Mouse (Mus musculus) cortical plate, adult 2 months (tissue): ENCODE data around the gene Rpl9-ps6. TPM values are rescaled to one million over a fixed set of nuclear protein-coding genes. Genes with fewer than 3 reads are reported as not detected.
"Not testable (repeated sequence)": the region's sequence is repeated elsewhere in the genome, so short reads cannot be mapped to it uniquely, and the experiment has no call there.

Source experiments
- H3K27ac ChIP-seq: fragments of 200-500 bp; 2 replicates; pipeline ENCODE4 v1.5.1; 2012; ENCODE audit warnings: low read length, control low read depth, inconsistent platforms; ENCODE audit not compliant: insufficient read depth
- H3K4me1 ChIP-seq: fragments of 200-500 bp; 2 replicates; pipeline ENCODE4 v1.6.1; 2011; ENCODE audit warnings: low read length; ENCODE audit not compliant: control insufficient read depth, insufficient read depth
- H3K4me3 ChIP-seq: fragments of 200-500 bp; 2 replicates; pipeline ENCODE4 v1.5.1; 2011; ENCODE audit warnings: mild to moderate bottlenecking, low read length, control low read depth; ENCODE audit not compliant: insufficient read depth
- CTCF ChIP-seq: fragments of 200-500 bp; IDR thresholded peaks from 2 replicates; pipeline ENCODE4 v1.5.1; 2011; ENCODE audit warnings: mild to moderate bottlenecking, control low read depth, low read length; ENCODE audit not compliant: insufficient read depth; ENCODE audit errors: extremely low read depth
- POLR2A ChIP-seq: fragments of 200-500 bp; IDR thresholded peaks from 2 replicates; pipeline ENCODE4 v1.6.1; 2011; ENCODE audit warnings: mild to moderate bottlenecking, low read length, control low read depth; ENCODE audit not compliant: insufficient read depth; ENCODE audit errors: extremely low read depth
- polyA plus RNA-seq: library from polyadenylated mRNA; depleted of rRNA; stranded (reverse); fragments of >200 nt; gene quantifications from 2 replicates; pipeline ENCODE4 v1.2.3, GENCODE M21; 2012

Rpl9-ps6 gene
- polyA plus RNA-seq, 1 experiment: 46.1 TPM

- no peak overlapping the region for H3K27ac ChIP-seq
- TF ChIP-seq CTCF (no peak), POLR2A (no peak)
- H3K4me1 ChIP-seq: peaks cover 1% of the 10 kb centered on the region; the same call in 1 of the 2 replicates
- H3K4me3 ChIP-seq: no peak overlapping the region
These were observed 28.7 kb upstream of the Rpl9-ps6 start for GRCm38 (mm10) chr19:32495034-32495433.

GRCm38 (mm10) chr19:32494611-32495010, 28.2 kb upstream of the Rpl9-ps6 start:
- H3K27ac ChIP-seq: no peak overlapping the region
- no peak overlapping the region for H3K4me3 ChIP-seq
- peaks cover 1% of the 10 kb centered on the region; the same call in 1 of the 2 replicates for H3K4me1 ChIP-seq
- no peak for TF ChIP-seq CTCF
- no peak for TF ChIP-seq POLR2A

GRCm38 (mm10) chr19:32493471-32493870, 27.1 kb upstream of the Rpl9-ps6 start:
- no peak overlapping the region for H3K27ac ChIP-seq
- H3K4me1 ChIP-seq: peaks cover 1% of the 10 kb centered on the region; the same call in 1 of the 2 replicates
- H3K4me3 ChIP-seq: no peak overlapping the region
- TF ChIP-seq CTCF: no peak
- no peak for TF ChIP-seq POLR2A

GRCm38 (mm10) chr19:32492981-32493380, 26.6 kb upstream of the Rpl9-ps6 start:
- TF ChIP-seq CTCF (no peak), POLR2A (no peak)
- no peak overlapping the region for H3K27ac ChIP-seq
- no peak overlapping the region for H3K4me3 ChIP-seq
- peaks cover 1% of the 10 kb centered on the region; the same call in 1 of the 2 replicates for H3K4me1 ChIP-seq

- H3K4me1 ChIP-seq: peaks cover 1% of the 10 kb centered on the region; the same call in 1 of the 2 replicates
- H3K4me3 ChIP-seq: no peak overlapping the region
- H3K27ac ChIP-seq: no peak overlapping the region
- TF ChIP-seq POLR2A: no peak
- TF ChIP-seq CTCF: no peak
These were observed 26.0 kb upstream of the Rpl9-ps6 start for GRCm38 (mm10) chr19:32492339-32492738.

GRCm38 (mm10) chr19:32490976-32491375, 24.6 kb upstream of the Rpl9-ps6 start:
- Histone ChIP-seq H3K4me3 (no peak overlapping the region), H3K4me1 (peaks cover 1% of the 10 kb centered on the region; the same call in 1 of the 2 replicates), H3K27ac (no peak overlapping the region)
- TF ChIP-seq POLR2A (no peak), CTCF (no peak)

- H3K4me1 ChIP-seq: peaks cover 1% of the 10 kb centered on the region; the same call in 1 of the 2 replicates
- H3K27ac ChIP-seq: no peak overlapping the region
- TF ChIP-seq POLR2A (no peak), CTCF (no peak)
- H3K4me3 ChIP-seq: no peak overlapping the region
These were observed 23.0 kb upstream of the Rpl9-ps6 start for GRCm38 (mm10) chr19:32489166-32489895.

GRCm38 (mm10) chr19:32487595-32488255, 21.3 kb upstream of the Rpl9-ps6 start:
- H3K4me1 ChIP-seq: no peaks in the 10 kb centered on the region
- H3K27ac ChIP-seq: no peak overlapping the region
- TF ChIP-seq CTCF (no peak), POLR2A (no peak)
- peak overlapping the region; percentile 62 for H3K4me3 ChIP-seq

GRCm38 (mm10) chr19:32486106-32486724, 19.8 kb upstream of the Rpl9-ps6 start:
- peak; percentile 57; the same call in 1 of the 2 replicates for TF ChIP-seq POLR2A
- 0 out of 2 replicates have a peak, but pooled peaks have one; percentile 21 for TF ChIP-seq CTCF
- not testable (repeated sequence) for H3K4me1 ChIP-seq
- Histone ChIP-seq H3K4me3 (peak overlapping the region; percentile 62), H3K27ac (peak overlapping the region; percentile 62; the same call in 1 of the 2 replicates)
